In the genomic region with DNA sequence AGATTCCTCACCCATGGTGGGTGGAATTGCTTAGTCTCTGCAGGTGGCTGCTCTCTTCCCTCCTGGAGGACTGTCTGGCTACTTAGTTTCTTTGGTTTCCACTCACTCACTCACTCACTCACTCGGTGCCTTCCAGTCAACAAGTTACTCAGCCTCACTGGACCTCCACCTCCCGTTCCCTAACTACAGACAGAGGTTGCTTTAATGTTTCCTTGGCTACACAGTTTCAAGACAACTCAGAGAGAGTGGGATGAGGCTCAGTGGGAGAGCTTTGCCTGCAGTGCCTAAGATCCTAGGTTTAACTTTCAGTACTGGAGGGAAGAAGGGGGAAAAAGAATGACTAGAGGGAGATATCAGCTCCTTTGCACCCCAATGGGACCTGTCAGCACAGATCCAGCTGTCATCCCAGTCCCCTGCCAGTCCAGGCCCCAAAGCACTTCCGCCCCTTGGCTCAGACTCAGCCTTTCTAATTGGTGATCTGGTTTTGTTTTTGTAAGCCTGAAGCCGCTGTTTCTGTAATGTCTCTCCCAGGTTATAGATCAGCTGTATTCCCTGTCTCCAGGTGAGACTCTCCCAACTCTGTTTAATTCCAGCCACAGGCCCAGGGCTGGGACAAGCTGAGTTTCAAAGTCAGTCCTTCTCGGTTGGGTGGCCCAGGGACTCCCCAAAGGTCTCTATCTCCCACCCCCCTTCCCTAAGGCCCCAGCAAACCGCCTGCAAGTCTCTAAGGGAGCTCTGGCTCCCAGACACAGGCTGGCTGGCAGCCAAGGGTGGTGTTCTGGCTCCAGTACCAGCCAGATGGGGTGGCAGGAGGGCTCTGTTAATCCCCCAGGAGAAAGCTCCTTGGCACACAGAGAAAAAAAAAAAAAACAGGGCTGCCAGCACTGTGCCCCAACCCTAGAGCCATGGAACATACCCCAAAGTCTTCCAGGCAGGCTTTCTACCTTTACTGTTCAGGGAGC, we compare ENCODE assay signal across 9 mouse cellular contexts.
DNase-seq lines count a peak whose midpoint lies in the region; ATAC-seq and TF ChIP-seq lines count a peak whose summit lies in the region.
"Had no signal": no experiment of that assay in that cellular context is flagged by ENCODE, and none has a peak within 500 bp of the region (broad histone marks: within the 10 kb centered on the region; RNA-seq: fewer than 3 reads in every experiment).

No protein-coding gene starts in this region.

- peak; percentile 69 for ATAC-seq in midbrain, embryonic 15.5 days (replicated peaks)

- H3K9me3 ChIP-seq in forebrain, embryonic 10.5 days, result no peaks in the 10 kb centered on the region
- no peaks in the 10 kb centered on the region for H3K9me3 ChIP-seq in midbrain, embryonic 15.5 days
- H3K9me3 ChIP-seq: G1E had no signal

- H3K36me3 ChIP-seq in forebrain, embryonic 10.5 days (replicated peaks), result no peaks in the 10 kb centered on the region
- no peaks in the 10 kb centered on the region for H3K36me3 ChIP-seq in midbrain, embryonic 15.5 days (replicated peaks)
- H3K36me3 ChIP-seq: G1E had no signal

- no peak for TF ChIP-seq CTCF in left cerebral cortex, adult 2 months (IDR thresholded peaks at IDR 0.05)

- 43% methylated on average over 6 of the region's 6 CpGs for WGBS in forebrain, embryonic 10.5 days
- WGBS in midbrain, embryonic 15.5 days, result 25% methylated on average over 6 of the region's 6 CpGs

- H3K4me3 ChIP-seq in left cerebral cortex, adult 2 months, result no peak overlapping the region
- H3K4me3 ChIP-seq in forebrain, embryonic 10.5 days, result no peak overlapping the region
- no peak overlapping the region for H3K4me3 ChIP-seq in midbrain, embryonic 15.5 days

- no peak overlapping the region for H3K9ac ChIP-seq in midbrain, embryonic 15.5 days

- peak in 1 of 2 experiments; percentile 23 for DNase-seq in left cerebral cortex, adult 2 months (ENCODE audit: extremely low spot score in 1 of 2, low spot score in 2 of 2)
- DNase-seq in left cerebral cortex, adult 11 months (ENCODE audit: low spot score), result no peak
- no peak for DNase-seq in forebrain, embryonic 10.5 days (ENCODE audit: extremely low spot score, low spot score)
- peak; percentile 44 to 65 for DNase-seq in heart, postnatal 14 days
- peak; percentile 58 to 76 for DNase-seq in kidney, postnatal 36 days
- DNase-seq in spleen, postnatal 10 days (ENCODE audit: low spot score in 2 of 2), result no peak
- no peak for DNase-seq in spleen, adult 12 weeks (ENCODE audit: low spot score)

- H3K4me2 ChIP-seq in midbrain, embryonic 15.5 days, result no peak overlapping the region

- intact Hi-C loops in left cerebral cortex, adult 2 months (cut with DNase I), result no loop called here
- intact Hi-C loops in heart, postnatal 14 days (cut with DNase I), result no loop called here

- H3K27ac ChIP-seq in left cerebral cortex, adult 2 months, result peak overlapping the region; percentile 50
- H3K27ac ChIP-seq in forebrain, embryonic 10.5 days, result peak overlapping the region; percentile 77
- H3K27ac ChIP-seq in midbrain, embryonic 15.5 days, result peak overlapping the region; percentile 21; the same call in 1 of the 2 replicates

- peaks cover 55% of the 10 kb centered on the region for H3K4me1 ChIP-seq in forebrain, embryonic 10.5 days
- peaks cover 25% of the 10 kb centered on the region for H3K4me1 ChIP-seq in midbrain, embryonic 15.5 days

- 0 out of 2 replicates have a peak, but pooled peaks cover 6% of the 10 kb centered on the region for H3K27me3 ChIP-seq in forebrain, embryonic 10.5 days (ENCODE audit: poor library complexity, severe bottlenecking)
- H3K27me3 ChIP-seq in midbrain, embryonic 15.5 days (replicated peaks), result 0 out of 2 replicates have a peak, but pooled peaks cover 3% of the 10 kb centered on the region

Comparison
In these comparisons a context has a peak if more than half of its experiments do, and no peak if none do; other contexts are left out.
1. DNase-seq: peak in heart, postnatal 14 days (2 of 2) and kidney, postnatal 36 days (2 of 2); none in left cerebral cortex, adult 11 months (single experiment), forebrain, embryonic 10.5 days (single experiment), spleen, postnatal 10 days (0 of 2) and spleen, adult 12 weeks (single experiment).
2. H3K27ac ChIP-seq: peak in every context shown above with its lines; median percentile 77 in forebrain, embryonic 10.5 days; 50 in left cerebral cortex, adult 2 months; 21 in midbrain, embryonic 15.5 days.